Mouse (Mus musculus) T-helper 2 cell (primary cell): Measurements from ENCODE around the gene Tmem108.

ENCODE experiments used
- in situ Hi-C: fragments of 300-600 bp; cut with MboI, MseI; formaldehyde crosslinking; loops from one replicate; pipeline ENCODE4 v1.15.1; 2025; ENCODE audit warnings: high pct_unique_total_duplicates

The Tmem108 gene

DNA sequence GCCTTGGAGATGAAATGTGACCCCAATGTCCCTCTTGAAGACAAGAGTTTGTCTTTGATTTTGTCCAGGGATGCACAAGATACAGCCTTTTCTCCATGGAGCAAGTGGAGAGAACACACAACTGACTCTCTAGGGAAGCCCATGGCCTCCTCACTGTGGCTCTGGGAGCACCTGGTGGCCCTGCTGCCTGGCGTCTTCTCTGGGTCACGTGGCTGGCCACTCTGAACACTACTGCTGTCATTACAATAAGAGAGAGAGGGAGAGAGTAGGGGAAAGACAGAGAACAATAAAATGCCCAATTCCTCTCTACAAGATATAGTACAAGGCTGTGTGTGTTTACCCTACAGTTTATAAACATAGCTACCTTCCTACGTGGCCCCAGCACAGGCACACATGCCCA is 40.2 kb downstream of the Tmem108 start:
- in situ Hi-C loops: loop anchor here (25.0 kb wide), 1 partner anchor 266 kb away; no protein-coding TSS in a partner anchor

DNA sequence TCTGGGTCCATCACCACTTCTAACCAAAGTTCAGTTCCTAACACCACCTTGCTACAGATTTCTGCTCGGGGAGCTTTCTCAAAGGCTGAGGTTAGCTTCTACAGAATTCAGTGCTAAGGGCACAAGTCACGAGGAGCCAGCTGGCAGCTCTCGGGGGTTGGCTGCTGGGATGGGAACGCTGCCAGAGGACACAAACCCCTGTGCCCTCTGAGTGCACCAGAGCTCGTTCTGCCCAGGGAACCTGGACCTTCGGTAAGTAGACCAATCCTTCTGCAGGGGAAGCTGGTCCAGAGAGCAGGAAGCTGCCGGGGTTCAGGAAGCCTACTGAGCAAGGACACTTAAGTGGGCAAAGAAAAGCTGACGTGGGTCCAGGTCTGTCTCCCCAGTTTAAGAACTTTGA is 40.6 kb downstream of the Tmem108 start:
- in situ Hi-C loops: loop anchor here (25.0 kb wide), 1 partner anchor 266 kb away; no protein-coding TSS in a partner anchor

DNA sequence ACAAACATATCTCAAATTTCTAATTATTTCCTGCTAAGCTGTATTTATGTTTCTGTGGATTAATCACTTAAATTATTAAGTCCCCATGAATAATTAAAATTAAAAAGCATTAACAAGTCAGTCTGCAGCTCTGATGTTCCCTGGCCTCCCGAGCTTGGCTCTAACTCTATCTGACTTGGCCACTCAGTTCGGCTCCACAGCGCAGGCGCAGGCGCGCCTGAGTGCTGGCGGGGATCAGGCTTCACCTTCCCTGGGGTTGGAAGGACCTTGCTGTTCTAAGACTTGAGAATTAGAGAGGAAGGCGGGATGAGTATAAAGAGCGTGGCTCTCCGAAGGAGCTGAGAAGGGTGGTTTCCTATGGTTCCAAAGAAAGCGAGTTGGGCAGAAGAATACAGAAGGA is 41.6 kb downstream of the Tmem108 start:
- in situ Hi-C loops: loop anchor here (25.0 kb wide), 1 partner anchor 267 kb away; no protein-coding TSS in a partner anchor

DNA sequence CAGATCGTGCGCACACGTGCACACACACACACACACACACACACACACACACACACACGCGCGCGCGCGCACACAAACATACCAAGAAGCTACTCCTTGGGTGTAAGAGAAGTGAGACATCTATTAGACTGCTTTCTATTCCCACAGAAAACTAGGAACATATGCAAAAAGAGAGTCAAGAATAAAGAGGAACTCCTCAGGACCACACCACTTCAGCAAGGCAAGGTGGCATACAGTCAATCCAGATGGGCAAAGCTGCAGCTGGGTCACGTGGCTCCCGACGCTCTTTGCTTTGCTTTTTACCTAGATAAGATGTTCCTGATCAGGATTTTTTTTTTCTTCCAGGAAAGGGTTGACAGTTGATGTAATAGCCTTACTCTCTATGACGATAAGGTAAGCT is 45.6 kb downstream of the Tmem108 start:
- in situ Hi-C loops: loop anchor here (25.0 kb wide), 1 partner anchor 271 kb away; no protein-coding TSS in a partner anchor

DNA sequence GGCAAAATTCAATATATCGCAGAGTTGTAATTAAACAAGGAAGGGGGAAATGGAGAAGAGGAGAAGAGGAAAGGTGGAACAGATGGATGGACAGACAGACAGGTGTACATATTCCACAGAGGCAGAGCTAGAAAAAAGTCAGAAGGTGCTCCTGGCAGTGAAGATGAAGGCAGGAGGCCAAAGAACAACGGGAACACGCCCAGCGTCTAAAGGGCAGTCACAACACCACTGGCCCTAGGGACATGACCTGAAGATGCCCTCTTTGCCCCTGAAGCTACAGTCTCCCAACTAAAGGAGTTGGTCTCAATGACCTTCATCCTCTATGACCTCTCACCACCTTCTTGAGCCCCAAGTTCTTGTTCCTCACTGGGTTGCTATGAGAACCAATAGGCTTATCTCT is 46.3 kb downstream of the Tmem108 start:
- in situ Hi-C loops: loop anchor here (25.0 kb wide), 1 partner anchor 272 kb away; no protein-coding TSS in a partner anchor

DNA sequence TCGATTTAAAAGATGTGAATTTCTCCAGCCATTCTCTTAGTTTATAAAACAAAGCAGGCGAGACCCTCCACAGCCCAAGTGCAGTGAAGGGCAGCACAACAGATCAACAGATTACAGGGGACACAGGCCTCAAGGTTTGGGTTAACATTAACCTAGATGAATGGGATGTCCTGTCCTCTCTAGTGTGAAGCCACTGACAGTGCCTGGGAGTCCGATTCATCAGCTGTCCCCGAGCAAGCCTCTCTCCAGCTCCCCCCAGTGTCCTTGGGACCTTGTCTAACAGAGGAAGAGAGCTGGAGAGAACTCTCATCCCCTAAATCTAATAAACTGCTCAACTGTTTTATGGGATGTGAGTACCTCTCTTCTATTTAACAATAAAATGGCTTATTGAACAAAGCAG is 48.4 kb downstream of the Tmem108 start:
- in situ Hi-C loops: loop anchor here (25.0 kb wide), 1 partner anchor 274 kb away; no protein-coding TSS in a partner anchor

DNA sequence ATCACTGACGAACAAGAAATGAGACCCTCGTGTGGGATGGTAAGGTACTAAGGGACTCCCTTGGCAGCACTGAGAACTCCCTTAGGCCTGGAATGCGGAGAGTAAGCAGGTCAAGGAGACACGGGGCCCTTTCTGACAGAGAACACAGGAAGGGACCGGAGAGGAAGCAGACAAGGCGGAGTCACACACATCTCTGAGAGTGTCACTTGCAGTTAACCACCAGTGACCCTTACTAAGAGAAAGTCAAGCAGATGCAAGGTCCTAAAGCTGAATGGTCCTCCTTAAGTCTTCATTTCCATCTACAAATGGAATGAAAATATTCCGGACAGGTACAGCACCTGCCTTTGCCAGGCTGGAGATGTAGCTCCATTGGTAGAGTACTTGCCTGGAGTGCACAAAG is 48.9 kb downstream of the Tmem108 start:
- in situ Hi-C loops: loop anchor here (25.0 kb wide), 1 partner anchor 275 kb away; no protein-coding TSS in a partner anchor

DNA sequence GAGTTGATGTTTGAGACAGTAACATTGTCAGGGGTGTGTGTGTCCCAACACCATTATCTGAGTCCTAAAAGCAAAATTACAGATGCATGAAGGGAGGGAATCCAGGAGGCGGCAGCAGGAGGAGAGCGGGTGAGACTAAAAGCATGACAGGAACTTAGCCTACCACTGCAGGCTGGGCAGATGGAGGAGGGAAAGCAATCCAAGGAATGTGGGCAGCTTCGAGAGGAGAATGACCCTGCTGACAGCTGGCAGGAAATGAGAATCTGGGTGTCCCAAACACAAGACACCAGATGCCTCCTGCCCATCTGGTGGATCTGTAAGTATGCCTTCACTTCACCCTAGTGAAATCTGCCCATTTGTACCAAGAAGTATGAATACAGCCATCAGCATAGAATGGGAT is 51.9 kb downstream of the Tmem108 start:
- in situ Hi-C loops: loop anchor here (25.0 kb wide), 1 partner anchor 278 kb away; no protein-coding TSS in a partner anchor

DNA sequence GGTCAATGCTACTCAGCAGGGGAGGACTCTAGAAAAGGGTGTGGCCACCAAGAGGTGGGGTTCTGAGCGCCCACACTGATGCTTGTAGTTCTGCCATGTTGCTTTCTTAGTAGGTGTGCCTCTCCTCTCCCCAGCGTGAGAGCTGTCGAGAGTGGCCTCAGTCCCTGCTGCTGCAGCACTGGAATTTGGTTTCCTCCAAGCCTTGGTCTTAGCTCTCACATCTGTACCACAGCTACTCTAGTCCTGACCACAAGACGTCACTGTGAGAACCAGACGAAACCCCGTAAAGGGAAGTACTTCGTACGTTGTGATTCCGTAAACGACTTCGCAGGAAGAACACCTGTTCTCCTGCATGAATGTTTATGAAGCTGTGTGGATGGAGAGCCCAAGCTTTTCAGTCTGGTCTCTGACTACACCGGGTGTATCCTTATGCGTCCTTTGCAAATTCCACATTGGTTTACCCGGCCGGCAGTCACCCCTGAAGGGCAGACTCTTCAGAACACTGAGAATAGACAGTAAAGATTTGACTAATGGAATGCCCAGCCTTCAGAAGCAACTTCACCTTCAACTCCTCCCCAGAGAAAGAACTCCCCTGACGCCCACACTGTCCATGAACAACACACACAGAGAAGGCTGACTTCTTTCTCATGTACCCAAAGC is 53.0 kb downstream of the Tmem108 start:
- in situ Hi-C loops: loop anchor here (25.0 kb wide), 1 partner anchor 279 kb away; no protein-coding TSS in a partner anchor

DNA sequence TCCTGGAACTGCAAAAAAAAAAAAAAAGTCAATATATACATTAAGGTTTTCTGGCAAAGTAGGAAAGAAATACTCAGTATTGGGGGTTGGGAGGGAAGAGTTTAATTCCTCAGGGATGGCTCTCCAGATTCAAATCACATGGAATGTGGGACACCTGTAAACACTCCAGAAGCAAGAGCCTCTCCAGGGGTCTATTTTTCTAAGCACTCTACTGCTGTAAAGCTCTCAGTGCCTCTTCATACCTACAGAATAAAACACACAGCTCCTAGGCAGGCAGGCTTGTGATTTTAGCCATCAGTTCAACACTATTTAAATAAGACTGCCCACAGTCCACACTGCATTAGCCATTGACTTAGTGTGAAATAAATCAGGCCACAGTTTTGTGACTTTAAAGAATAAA is 53.8 kb downstream of the Tmem108 start:
- in situ Hi-C loops: loop anchor here (25.0 kb wide), 1 partner anchor 279 kb away; no protein-coding TSS in a partner anchor

DNA sequence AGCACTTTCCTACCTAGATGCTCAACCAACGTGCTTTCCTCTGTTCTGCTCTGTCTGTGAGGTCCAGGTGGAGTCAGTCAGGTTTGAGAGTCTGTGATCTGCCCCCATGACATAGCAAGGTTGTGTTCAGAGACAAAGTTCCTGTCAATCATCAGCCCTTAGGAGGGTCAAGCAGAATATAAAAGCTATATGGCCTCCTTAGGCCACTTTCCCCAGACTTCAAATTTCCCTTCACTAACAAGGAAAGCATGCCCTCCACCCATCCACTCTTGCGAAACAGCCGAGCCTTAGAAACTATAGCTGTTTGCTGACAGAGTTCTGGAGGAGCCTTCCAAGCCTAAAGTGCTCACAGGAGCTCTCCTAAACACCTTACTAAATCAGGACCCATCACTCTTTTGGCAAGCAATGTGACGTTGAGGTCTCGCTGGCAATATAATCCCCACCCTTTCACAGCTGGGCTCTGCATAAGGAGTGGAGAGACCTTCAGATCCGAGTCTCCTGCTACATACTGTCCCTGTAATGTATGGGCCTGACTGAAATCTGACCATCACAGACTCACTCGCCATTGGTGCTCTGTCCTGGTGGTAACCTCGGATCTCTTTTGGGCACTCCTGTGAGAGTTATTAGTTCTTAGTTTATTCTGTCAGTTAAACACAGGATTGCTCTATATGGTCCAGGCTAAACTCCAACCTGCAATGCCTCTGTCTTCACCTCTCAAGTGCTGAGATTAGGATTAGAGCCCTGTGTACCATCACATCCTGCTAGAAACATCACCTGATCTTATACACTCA is 54.4 kb downstream of the Tmem108 start:
- in situ Hi-C loops: loop anchor here (25.0 kb wide), 1 partner anchor 280 kb away; no protein-coding TSS in a partner anchor

DNA sequence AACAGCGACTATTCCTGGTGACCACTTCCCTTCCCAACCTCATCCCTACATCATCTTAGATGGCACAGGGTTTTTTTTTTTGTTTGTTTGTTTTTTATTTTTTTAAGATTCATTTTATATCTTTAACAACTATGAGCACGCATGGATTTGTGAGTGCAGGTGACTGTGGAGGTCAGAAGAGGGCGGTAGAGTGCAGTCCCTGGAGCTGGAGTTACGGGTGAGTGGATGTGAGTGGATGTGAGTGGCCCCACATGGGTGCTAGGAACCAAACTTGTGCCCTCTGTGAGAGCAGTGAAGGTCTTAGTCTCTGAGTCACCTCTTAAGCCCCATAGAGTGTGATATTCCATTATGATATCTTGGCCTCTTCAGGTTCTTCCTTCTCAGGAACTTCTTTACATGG is 55.9 kb downstream of the Tmem108 start:
- in situ Hi-C loops: loop anchor here (25.0 kb wide), 1 partner anchor 282 kb away; no protein-coding TSS in a partner anchor

DNA sequence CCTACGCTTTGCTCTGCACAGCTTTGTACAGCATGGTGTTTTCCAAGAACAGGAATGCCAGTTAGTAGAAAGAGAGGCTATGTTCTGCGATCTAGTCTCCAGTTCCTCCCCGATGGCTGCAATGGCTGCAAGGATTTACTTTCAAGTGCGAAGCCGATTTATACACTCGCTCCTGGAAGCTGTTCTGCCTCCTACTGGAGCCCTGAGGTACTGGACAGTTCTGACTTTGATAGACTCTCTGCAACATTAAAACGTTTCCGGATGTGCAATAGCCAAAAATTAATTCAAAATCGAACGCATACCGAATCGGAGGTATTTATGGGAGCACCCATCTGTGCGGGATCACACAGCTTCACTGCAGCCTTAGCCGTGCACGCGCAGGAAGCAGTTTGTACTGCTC is 58.6 kb downstream of the Tmem108 start:
- in situ Hi-C loops: loop anchor here (25.0 kb wide), 1 partner anchor 284 kb away; no protein-coding TSS in a partner anchor

DNA sequence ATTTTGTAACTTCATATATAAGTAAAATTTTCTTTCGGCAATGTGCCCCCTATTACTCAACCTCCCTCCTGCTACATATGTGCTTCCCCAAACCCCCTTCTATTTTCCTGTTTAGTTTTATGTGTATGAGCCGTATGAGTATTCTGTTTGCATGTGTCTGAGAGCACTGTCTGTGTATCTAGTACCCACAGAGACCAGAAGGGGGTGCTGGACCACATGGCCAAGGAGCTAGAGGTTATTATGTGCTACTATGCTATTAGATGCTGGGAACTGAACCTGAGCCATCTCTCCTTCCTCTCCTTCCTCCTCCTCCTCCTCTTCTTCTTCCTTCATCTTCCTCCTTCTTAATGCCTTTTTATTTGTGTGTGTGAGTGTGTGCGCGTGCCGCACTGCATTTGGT is 59.2 kb downstream of the Tmem108 start:
- in situ Hi-C loops: loop anchor here (25.0 kb wide), 1 partner anchor 285 kb away; no protein-coding TSS in a partner anchor

DNA sequence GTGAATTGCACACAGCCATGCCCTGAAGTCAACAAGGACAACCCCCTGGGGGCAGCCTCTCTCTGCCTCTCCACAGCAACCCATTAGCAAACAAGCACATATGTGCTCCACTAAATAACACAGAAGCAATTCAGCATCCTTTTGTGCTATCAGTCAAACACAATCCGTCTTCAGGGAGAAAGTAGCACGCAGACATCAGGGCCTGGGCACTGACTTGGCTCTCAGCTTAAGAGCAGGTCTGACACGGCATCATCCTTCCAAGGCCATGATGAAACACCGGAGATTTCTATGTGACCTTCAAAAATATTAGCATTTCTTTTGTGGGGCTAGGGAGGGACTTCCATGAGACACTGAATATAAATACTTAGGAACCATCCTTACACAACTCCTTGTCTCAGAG is 60.2 kb downstream of the Tmem108 start:
- in situ Hi-C loops: loop anchor here (25.0 kb wide), 1 partner anchor 286 kb away; no protein-coding TSS in a partner anchor

DNA sequence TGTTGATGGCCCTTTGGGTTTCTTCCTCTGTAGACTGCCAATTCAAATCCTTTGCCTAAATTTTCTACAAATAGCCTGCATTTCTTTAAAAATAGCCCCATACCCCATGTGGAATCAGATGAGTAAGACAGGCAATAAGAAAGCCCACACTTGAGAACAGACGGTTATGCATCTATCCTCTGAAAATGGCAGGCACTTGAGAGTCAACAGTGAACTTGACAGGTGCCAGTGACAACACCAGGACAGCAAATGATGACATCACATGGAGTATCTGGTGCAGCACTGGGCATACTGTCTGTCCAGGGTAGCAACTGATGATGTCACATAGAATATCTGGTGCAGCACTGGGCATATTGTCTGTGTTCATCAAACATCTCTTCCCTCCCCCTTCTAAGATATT is 61.4 kb downstream of the Tmem108 start:
- in situ Hi-C loops: loop anchor here (25.0 kb wide), 1 partner anchor 287 kb away; no protein-coding TSS in a partner anchor

DNA sequence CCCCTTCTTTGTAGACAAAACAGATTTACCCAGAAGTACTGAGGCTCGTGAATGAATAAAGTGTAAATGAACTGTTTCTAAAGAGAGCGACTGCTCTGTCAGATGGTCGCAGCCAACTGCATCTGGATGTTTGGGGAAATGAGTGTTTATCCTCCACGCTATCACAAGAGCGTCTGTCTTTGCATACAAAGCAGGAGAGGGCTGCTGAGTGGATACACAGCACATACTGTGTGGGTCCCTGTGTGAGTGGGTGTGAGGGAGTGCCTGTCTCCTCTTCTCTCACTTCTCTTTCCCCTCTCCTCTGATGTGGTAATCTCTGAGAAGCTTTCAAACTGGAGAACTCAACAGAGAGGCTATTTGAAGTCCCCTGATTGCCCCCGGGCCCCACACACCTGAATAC is 64.7 kb downstream of the Tmem108 start:
- in situ Hi-C loops: no loop called here

DNA sequence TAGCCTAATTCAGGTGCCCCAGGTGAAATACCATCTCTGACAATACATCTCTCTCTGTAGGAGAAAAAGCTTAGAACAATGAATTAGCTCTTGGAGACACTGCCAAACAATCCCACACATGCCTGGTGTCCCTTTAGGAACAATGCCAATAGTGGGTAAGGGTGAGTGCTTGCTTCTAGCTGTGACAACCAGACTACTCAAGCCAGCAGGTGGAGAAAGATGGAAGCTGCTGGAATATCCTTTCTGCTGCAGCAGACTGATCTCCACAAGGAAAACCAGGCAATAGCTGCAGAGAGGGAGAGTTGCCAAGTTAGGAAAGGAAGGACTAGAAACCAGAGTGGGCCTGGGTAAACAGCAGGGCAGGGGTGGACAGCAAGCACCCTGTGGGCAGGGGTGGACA is 67.8 kb downstream of the Tmem108 start:
- in situ Hi-C loops: no loop called here

DNA sequence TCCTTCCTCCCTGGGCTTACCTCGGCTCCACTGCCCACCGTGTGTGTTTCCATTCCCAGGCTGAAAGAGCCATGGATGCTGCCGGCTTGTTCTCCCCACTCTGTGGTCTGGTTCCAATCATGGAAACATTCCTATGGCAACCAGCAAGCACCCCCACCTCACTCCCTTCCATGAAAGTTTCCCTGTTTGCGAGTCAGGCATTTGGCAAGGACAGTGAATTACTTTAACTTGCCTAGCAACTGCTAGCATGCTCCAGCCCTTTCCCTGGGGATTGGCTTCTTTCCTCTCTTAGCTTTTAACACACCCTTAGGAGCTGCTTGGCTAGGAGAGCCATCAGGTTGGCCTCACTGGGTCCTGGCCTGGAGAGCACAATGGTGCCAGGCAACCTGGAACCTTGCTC is 68.9 kb downstream of the Tmem108 start:
- in situ Hi-C loops: no loop called here

DNA sequence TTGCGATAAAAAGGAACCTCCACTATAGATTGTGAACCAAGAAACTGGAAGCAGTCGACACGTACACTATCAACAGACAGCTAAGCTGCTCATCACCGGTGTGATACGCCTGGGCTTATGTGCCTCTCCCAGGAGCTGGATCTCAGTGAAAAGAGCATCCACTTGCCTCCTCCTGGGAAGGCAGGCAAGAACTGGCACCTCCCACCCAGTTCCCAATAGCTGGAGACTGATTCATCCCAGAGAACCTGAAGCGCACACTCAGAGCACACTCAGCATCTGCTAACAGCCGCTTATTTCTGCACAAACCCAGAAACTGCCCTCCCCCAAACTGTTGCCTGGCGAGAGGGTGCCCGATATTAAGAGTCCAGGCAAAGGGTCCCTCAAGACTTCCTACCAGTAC is 69.8 kb downstream of the Tmem108 start:
- in situ Hi-C loops: no loop called here

DNA sequence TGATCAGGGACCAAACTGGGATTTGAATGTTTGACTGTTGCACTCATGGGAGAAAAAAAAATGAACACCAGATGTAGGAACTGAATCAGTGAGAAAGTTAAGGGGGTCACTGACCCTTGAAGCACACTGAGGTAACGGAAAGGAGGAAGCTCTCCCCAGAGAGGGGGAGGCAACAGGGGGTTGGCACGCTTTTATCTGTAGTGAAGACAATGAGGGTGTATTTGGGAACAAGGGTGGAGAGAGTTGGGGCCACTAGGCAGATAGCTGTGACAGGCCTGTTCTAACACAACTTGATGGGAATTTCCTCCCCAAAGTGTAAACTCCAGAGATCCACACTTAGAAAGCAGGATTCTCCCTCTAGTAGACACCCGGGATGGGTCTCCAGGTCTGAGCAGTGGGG is 71.2 kb downstream of the Tmem108 start:
- in situ Hi-C loops: no loop called here

DNA sequence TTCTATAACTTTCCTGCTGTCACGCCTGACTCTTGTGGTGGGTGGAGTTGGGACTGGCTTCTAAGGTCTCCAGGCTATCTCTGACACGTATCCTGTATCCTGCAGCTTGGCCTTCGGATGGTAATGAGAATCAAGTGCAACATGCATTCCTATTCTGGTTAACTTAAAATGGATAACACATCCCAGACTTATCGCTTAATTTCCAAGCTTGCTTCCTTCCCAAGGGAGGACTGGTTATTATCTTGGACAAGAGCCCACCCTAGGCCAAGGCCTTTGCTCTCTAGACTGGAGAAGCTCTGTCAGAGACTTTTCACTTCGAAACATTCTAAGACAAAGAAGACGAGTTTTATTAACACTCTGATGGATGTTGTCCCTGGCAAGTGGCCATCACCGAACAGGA is 71.9 kb downstream of the Tmem108 start:
- in situ Hi-C loops: no loop called here
